Mouse (Mus musculus): Measurements from ENCODE around the gene Map1s.

Gene Map1s

GRCm38 (mm10) chr8:70905831-70906736 lies at the start of gene Map1s:
Gene Map1s (plus strand): TSS chr8:70905932.
- Histone ChIP-seq H3K27me3 (ENCODE audit: insufficient read depth, low read length) (no peaks in the 10 kb centered on the region), H3K9me3 (ENCODE audit: low read length) (no peaks in the 10 kb centered on the region), H3K4me3 (replicated peaks; ENCODE audit: low read length) (peak within 1 kb of the TSS; percentile 94), H3K36me3 (ENCODE audit: insufficient read depth, low read length) (peaks cover 19% of the 10 kb centered on the region), H3K4me1 (replicated peaks; ENCODE audit: low read depth, low read length) (peaks cover 66% of the 10 kb centered on the region)
- TF ChIP-seq POU5F1 (IDR thresholded peaks at IDR 0.05; ENCODE audit: borderline replicate concordance, low read length) = no peak
- TF ChIP-seq CTCF (conservative IDR thresholded peaks at IDR 0.05; ENCODE audit: low read length) = no peak
- no peak for TF ChIP-seq NANOG (IDR thresholded peaks at IDR 0.05; ENCODE audit: borderline replicate concordance, low read length)

- H3K27me3 ChIP-seq (ENCODE audit: insufficient read depth, low read length) = peaks cover 34% of the 10 kb centered on the region
- no peaks in the 10 kb centered on the region for H3K9me3 ChIP-seq (ENCODE audit: low read length)
- H3K4me1 ChIP-seq (replicated peaks; ENCODE audit: low read depth, low read length) = peaks cover 51% of the 10 kb centered on the region
- H3K36me3 ChIP-seq (ENCODE audit: insufficient read depth, low read length) = peaks cover 10% of the 10 kb centered on the region
- TF ChIP-seq NANOG (IDR thresholded peaks at IDR 0.05; ENCODE audit: borderline replicate concordance, low read length) (no peak), POU5F1 (IDR thresholded peaks at IDR 0.05; ENCODE audit: borderline replicate concordance, low read length) (no peak), CTCF (conservative IDR thresholded peaks at IDR 0.05; ENCODE audit: low read length) (no peak)
- H3K4me3 ChIP-seq (replicated peaks; ENCODE audit: low read length) = no peak overlapping the region; the same call in 1 of the 2 replicates
Measured at GRCm38 (mm10) chr8:70856028-70856427, 49.7 kb upstream of the Map1s start.

GRCm38 (mm10) chr8:70856541-70857197 lies 49.1 kb upstream of the Map1s start:
- Histone ChIP-seq H3K4me1 (replicated peaks; ENCODE audit: low read depth, low read length) (peaks cover 50% of the 10 kb centered on the region), H3K4me3 (replicated peaks; ENCODE audit: low read length) (peak overlapping the region; percentile 79), H3K27me3 (ENCODE audit: insufficient read depth, low read length) (peaks cover 39% of the 10 kb centered on the region), H3K9me3 (ENCODE audit: low read length) (no peaks in the 10 kb centered on the region), H3K36me3 (ENCODE audit: insufficient read depth, low read length) (peaks cover 10% of the 10 kb centered on the region)
- TF ChIP-seq POU5F1 (IDR thresholded peaks at IDR 0.05; ENCODE audit: borderline replicate concordance, low read length) (no peak), NANOG (IDR thresholded peaks at IDR 0.05; ENCODE audit: borderline replicate concordance, low read length) (no peak), CTCF (conservative IDR thresholded peaks at IDR 0.05; ENCODE audit: low read length) (no peak)

- TF ChIP-seq NANOG (IDR thresholded peaks at IDR 0.05; ENCODE audit: borderline replicate concordance, low read length) (no peak), POU5F1 (IDR thresholded peaks at IDR 0.05; ENCODE audit: borderline replicate concordance, low read length) (no peak), CTCF (conservative IDR thresholded peaks at IDR 0.05; ENCODE audit: low read length) (no peak)
- Histone ChIP-seq H3K4me3 (replicated peaks; ENCODE audit: low read length) (peak overlapping the region; percentile 79), H3K36me3 (ENCODE audit: insufficient read depth, low read length) (peaks cover 10% of the 10 kb centered on the region), H3K4me1 (replicated peaks; ENCODE audit: low read depth, low read length) (peaks cover 50% of the 10 kb centered on the region), H3K9me3 (ENCODE audit: low read length) (no peaks in the 10 kb centered on the region), H3K27me3 (ENCODE audit: insufficient read depth, low read length) (peaks cover 43% of the 10 kb centered on the region)
Measured at GRCm38 (mm10) chr8:70857516-70857915, 48.2 kb upstream of the Map1s start.

- TF ChIP-seq CTCF (conservative IDR thresholded peaks at IDR 0.05; ENCODE audit: low read length) = no peak
- no peak for TF ChIP-seq POU5F1 (IDR thresholded peaks at IDR 0.05; ENCODE audit: borderline replicate concordance, low read length)
- TF ChIP-seq NANOG (IDR thresholded peaks at IDR 0.05; ENCODE audit: borderline replicate concordance, low read length) = no peak
- H3K9me3 ChIP-seq (ENCODE audit: low read length) = no peaks in the 10 kb centered on the region
- H3K4me1 ChIP-seq (replicated peaks; ENCODE audit: low read depth, low read length) = peaks cover 71% of the 10 kb centered on the region
- peak within 1 kb of the TSS; percentile 79 for H3K4me3 ChIP-seq (replicated peaks; ENCODE audit: low read length)
- H3K36me3 ChIP-seq (ENCODE audit: insufficient read depth, low read length) = peaks cover 13% of the 10 kb centered on the region
- peaks cover 39% of the 10 kb centered on the region for H3K27me3 ChIP-seq (ENCODE audit: insufficient read depth, low read length)
Measured at GRCm38 (mm10) chr8:70862824-70863641, 42.7 kb upstream of the Map1s start, which contains the start of gene Kcnn1. Gene Kcnn1 (minus strand): TSS chr8:70863258.

- Histone ChIP-seq H3K27me3 (ENCODE audit: insufficient read depth, low read length) (peaks cover 39% of the 10 kb centered on the region), H3K9me3 (ENCODE audit: low read length) (no peaks in the 10 kb centered on the region), H3K36me3 (ENCODE audit: insufficient read depth, low read length) (peaks cover 17% of the 10 kb centered on the region), H3K4me3 (replicated peaks; ENCODE audit: low read length) (peak overlapping the region; percentile 79), H3K4me1 (replicated peaks; ENCODE audit: low read depth, low read length) (peaks cover 70% of the 10 kb centered on the region)
- TF ChIP-seq POU5F1 (IDR thresholded peaks at IDR 0.05; ENCODE audit: borderline replicate concordance, low read length) (no peak), NANOG (IDR thresholded peaks at IDR 0.05; ENCODE audit: borderline replicate concordance, low read length) (no peak), CTCF (conservative IDR thresholded peaks at IDR 0.05; ENCODE audit: low read length) (no peak)
Measured at GRCm38 (mm10) chr8:70863956-70864711, 41.6 kb upstream of the Map1s start.

- TF ChIP-seq CTCF (conservative IDR thresholded peaks at IDR 0.05; ENCODE audit: low read length) (no peak), POU5F1 (IDR thresholded peaks at IDR 0.05; ENCODE audit: borderline replicate concordance, low read length) (no peak), NANOG (IDR thresholded peaks at IDR 0.05; ENCODE audit: borderline replicate concordance, low read length) (no peak)
- Histone ChIP-seq H3K9me3 (ENCODE audit: low read length) (no peaks in the 10 kb centered on the region), H3K27me3 (ENCODE audit: insufficient read depth, low read length) (peaks cover 39% of the 10 kb centered on the region), H3K4me1 (replicated peaks; ENCODE audit: low read depth, low read length) (peaks cover 76% of the 10 kb centered on the region), H3K36me3 (ENCODE audit: insufficient read depth, low read length) (peaks cover 17% of the 10 kb centered on the region), H3K4me3 (replicated peaks; ENCODE audit: low read length) (peak overlapping the region; percentile 79)
Measured at GRCm38 (mm10) chr8:70864712-70865221, 41.0 kb upstream of the Map1s start.
